Mouse (Mus musculus) stomach, embryonic 16.5 days (tissue): ENCODE data around the gene Npw. TPM values are rescaled to one million over a fixed set of nuclear protein-coding genes. Genes with fewer than 3 reads are reported as not detected.

Experiments used
- ATAC-seq: fragments of 200-750 bp; cut with Nextera tagmentation; 2 replicates; pipeline ENCODE4 v1.8.0; 2017; ENCODE audit warnings: moderate number of reproducible peaks, moderate TSS enrichment; ENCODE audit not compliant: insufficient read depth, low FRiP score
- H3K27ac ChIP-seq: fragments of 300-500 bp; sonication (generic); 2 replicates; pipeline ENCODE4 v1.5.1; 2014; ENCODE audit warnings: low read length
- H3K27me3 ChIP-seq: fragments of 300-500 bp; sonication (generic); 2 replicates; pipeline ENCODE4 v1.6.1; 2014; ENCODE audit warnings: low read length, control low read depth, mixed read lengths; ENCODE audit not compliant: control insufficient read depth, insufficient read depth
- H3K36me3 ChIP-seq: fragments of 300-500 bp; sonication (generic); 2 replicates; pipeline ENCODE4 v1.6.1; 2014; ENCODE audit warnings: low read length; ENCODE audit not compliant: control insufficient read depth, insufficient read depth
- H3K4me1 ChIP-seq: fragments of 300-500 bp; sonication (generic); 2 replicates; pipeline ENCODE4 v1.6.1; 2014; ENCODE audit warnings: low read length, control low read depth, mixed read lengths; ENCODE audit not compliant: control insufficient read depth, insufficient read depth
- H3K4me2 ChIP-seq: fragments of 300-500 bp; sonication (generic); 2 replicates; pipeline ENCODE4 v1.6.1; 2014; ENCODE audit warnings: low read depth, low read length, mixed read lengths
- H3K4me3 ChIP-seq: fragments of 300-500 bp; sonication (generic); replicated peaks from 2 replicates; pipeline ENCODE4 v1.5.1; 2014; ENCODE audit warnings: mild to moderate bottlenecking, low read length
- H3K9ac ChIP-seq: fragments of 300-500 bp; sonication (generic); 2 replicates; pipeline ENCODE4 v1.6.1; 2014; ENCODE audit warnings: low read length
- H3K9me3 ChIP-seq: fragments of 300-500 bp; sonication (generic); replicated peaks from 2 replicates; pipeline ENCODE4 v1.6.1; 2016; ENCODE audit warnings: low read length, control low read depth; ENCODE audit not compliant: control insufficient read depth
- WGBS: fragments of 180-500 bp; shearing (Covaris S2); extraction: QIAGEN DNeasy Blood & Tissue Kit; methylation state at CpG from one replicate; pipeline ENCODE4 v1.1.7; 2014; 5-methylcytosine and 5-hydroxymethylcytosine counted together
- polyA plus RNA-seq: library from polyadenylated mRNA; unstranded; fragments of >200 nt; fragmentation: Nextera tagmentation; extraction: Ambion mirVana; gene quantifications from 2 replicates; pipeline ENCODE4 v1.2.1, GENCODE M21; 2015

Npw gene
- polyA plus RNA-seq, 1 experiment from 2014 or later: 0.37 TPM

- WGBS: 51% methylated on average over 9 of the region's 9 CpGs
- peak overlapping the region; percentile 86 for H3K27ac ChIP-seq
- no peaks in the 10 kb centered on the region for H3K36me3 ChIP-seq
- H3K27me3 ChIP-seq: no peaks in the 10 kb centered on the region
- H3K9me3 ChIP-seq: no peaks in the 10 kb centered on the region
- 0 out of 2 replicates have a peak overlapping the region, but pooled peaks have one; percentile 44 for H3K9ac ChIP-seq
- peaks cover 15% of the 10 kb centered on the region; the same call in 1 of the 2 replicates for H3K4me1 ChIP-seq
- H3K4me2 ChIP-seq: no peak overlapping the region
- ATAC-seq: peak; percentile 87
- no peak overlapping the region for H3K4me3 ChIP-seq
Observed at GRCm38 (mm10) chr17:24638840-24639239, 19.4 kb downstream of the Npw start.

DNA sequence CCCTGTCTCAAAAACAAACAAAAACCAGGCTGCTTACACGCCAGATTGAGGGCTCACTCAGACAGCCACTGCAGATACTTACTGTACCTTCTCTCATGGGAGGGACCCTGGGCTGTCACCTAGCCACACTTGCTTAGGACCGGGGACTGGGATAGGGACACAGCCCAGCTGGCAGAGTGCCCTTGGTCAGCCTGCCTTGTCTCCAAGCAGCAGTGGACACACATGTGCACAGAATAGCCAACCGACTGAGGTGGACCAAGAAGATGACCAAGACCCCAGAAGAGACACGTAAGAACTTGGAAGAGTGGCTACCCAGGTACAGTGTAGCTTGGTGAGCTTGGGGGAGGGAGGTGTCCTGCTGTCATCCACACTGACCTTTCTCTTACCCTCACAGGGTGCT is 20.0 kb downstream of the Npw start:
- H3K27me3 ChIP-seq: no peaks in the 10 kb centered on the region
- H3K4me3 ChIP-seq: no peak overlapping the region
- 0 out of 2 replicates have a peak overlapping the region, but pooled peaks have one; percentile 0 for H3K9ac ChIP-seq
- 82% methylated on average over 4 of the region's 4 CpGs for WGBS
- H3K4me2 ChIP-seq: no peak overlapping the region
- H3K9me3 ChIP-seq: no peaks in the 10 kb centered on the region
- ATAC-seq: no peak
- peak overlapping the region; percentile 86 for H3K27ac ChIP-seq
- peaks cover 21% of the 10 kb centered on the region for H3K4me1 ChIP-seq
- no peaks in the 10 kb centered on the region for H3K36me3 ChIP-seq

GRCm38 (mm10) chr17:24636781-24637481 is 21.3 kb downstream of the Npw start:
- WGBS: 62% methylated on average over 5 of the region's 5 CpGs
- Histone ChIP-seq H3K4me3 (no peak overlapping the region), H3K27ac (no peak overlapping the region), H3K36me3 (no peaks in the 10 kb centered on the region), H3K4me1 (peaks cover 26% of the 10 kb centered on the region), H3K27me3 (no peaks in the 10 kb centered on the region), H3K9me3 (no peaks in the 10 kb centered on the region), H3K4me2 (no peak overlapping the region), H3K9ac (no peak overlapping the region)
- ATAC-seq: no peak

DNA sequence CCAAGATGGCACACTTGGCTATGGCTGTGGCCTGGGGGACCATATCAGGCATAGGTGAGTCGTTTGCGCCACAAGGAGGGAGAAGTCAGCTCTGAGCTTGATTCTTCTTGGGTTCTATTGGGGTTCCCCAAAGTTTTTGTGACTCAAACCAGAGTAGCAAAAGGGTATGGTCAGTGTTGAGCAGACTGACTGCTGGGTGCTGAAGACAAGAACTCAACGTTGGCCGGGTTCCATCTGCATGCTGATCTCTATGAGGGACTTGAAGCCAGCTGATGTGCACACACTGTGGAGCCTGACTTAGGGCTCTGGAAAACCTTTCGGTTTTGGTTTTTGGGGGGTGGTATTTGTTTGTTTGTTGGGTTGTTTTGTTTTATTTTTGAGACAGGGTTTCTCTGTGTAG is 22.6 kb downstream of the Npw start:
- Histone ChIP-seq H3K9me3 (no peaks in the 10 kb centered on the region), H3K27me3 (no peaks in the 10 kb centered on the region), H3K27ac (no peak overlapping the region), H3K4me1 (peaks cover 31% of the 10 kb centered on the region), H3K9ac (no peak overlapping the region), H3K36me3 (no peaks in the 10 kb centered on the region), H3K4me2 (no peak overlapping the region), H3K4me3 (no peak overlapping the region)
- 91% methylated on average over 5 of the region's 5 CpGs for WGBS
- no peak for ATAC-seq

GRCm38 (mm10) chr17:24635024-24635423 is 23.2 kb downstream of the Npw start:
- Histone ChIP-seq H3K36me3 (peaks cover 3% of the 10 kb centered on the region; the same call in 1 of the 2 replicates), H3K27ac (no peak overlapping the region), H3K4me1 (peaks cover 28% of the 10 kb centered on the region), H3K9ac (no peak overlapping the region), H3K27me3 (no peaks in the 10 kb centered on the region), H3K4me2 (no peak overlapping the region), H3K9me3 (no peaks in the 10 kb centered on the region), H3K4me3 (no peak overlapping the region)
- ATAC-seq: no peak
- WGBS: 76% methylated on average over 4 of the region's 4 CpGs

DNA sequence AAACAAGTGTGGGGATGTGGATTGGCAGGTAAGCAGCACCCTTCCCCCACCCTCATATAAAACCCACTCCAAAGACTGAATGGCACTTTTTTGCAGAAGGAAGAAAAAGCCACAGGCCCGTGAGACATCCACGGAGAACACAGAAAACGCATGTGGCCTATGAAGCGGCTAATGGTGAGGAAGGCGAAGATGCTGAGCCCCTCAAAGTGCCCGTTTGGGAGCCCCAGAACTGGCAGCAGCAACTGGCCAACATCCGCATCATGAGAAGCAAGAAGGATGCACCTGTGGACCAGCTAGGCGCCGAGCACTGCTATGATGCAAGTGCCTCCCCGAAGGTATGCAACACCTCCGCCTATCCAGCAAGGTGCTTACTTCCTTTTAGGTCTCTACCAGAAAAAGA is 24.4 kb downstream of the Npw start:
- no peak for ATAC-seq
- WGBS: 90% methylated on average over 11 of the region's 11 CpGs
- Histone ChIP-seq H3K27ac (peak overlapping the region; percentile 90), H3K9ac (peak overlapping the region; percentile 83), H3K9me3 (no peaks in the 10 kb centered on the region), H3K27me3 (no peaks in the 10 kb centered on the region), H3K4me1 (peaks cover 21% of the 10 kb centered on the region), H3K4me3 (no peak overlapping the region), H3K36me3 (peaks cover 3% of the 10 kb centered on the region; the same call in 1 of the 2 replicates), H3K4me2 (no peak overlapping the region)

DNA sequence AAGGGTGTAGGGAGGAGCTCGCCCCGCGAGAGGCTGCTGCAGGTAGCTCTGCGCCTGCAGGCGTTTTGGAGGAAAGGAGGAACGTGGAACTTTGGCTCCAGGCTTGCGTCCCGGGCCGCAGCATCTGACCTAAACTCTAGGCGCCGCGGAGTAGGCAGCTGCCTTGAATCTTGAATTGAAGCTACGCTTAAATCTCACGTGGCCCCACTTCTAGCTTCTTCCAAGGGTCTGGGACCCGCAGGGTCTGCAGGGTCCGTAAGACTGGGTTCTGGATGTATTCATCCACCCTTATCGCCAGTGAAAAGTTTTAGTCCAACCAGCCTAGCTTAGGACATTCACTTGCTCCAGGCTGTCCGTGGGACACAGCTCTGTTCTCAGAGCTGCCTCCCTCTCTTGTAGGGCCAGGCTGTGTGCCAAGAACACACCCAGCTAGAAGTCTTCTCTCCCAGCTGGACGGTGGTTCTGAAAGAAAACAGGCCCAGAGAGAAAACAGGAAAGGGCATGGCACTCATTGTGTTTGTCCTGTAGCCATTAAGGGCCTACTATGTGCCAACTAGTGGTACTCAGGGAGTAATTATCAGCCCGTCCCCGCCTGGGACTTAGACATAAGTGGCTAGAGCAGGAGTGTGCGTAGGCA is 25.3 kb downstream of the Npw start:
- peak overlapping the region; percentile 69 for H3K4me3 ChIP-seq
- ATAC-seq: peak; percentile 65; the same call in 1 of the 2 replicates
- no peaks in the 10 kb centered on the region for H3K27me3 ChIP-seq
- peaks cover 3% of the 10 kb centered on the region; the same call in 1 of the 2 replicates for H3K36me3 ChIP-seq
- H3K4me1 ChIP-seq: peaks cover 17% of the 10 kb centered on the region
- WGBS: 10% methylated on average over 22 of the region's 22 CpGs
- H3K9ac ChIP-seq: peak overlapping the region; percentile 83
- no peaks in the 10 kb centered on the region for H3K9me3 ChIP-seq
- H3K4me2 ChIP-seq: peak overlapping the region; percentile 65
- peak overlapping the region; percentile 90 for H3K27ac ChIP-seq

DNA sequence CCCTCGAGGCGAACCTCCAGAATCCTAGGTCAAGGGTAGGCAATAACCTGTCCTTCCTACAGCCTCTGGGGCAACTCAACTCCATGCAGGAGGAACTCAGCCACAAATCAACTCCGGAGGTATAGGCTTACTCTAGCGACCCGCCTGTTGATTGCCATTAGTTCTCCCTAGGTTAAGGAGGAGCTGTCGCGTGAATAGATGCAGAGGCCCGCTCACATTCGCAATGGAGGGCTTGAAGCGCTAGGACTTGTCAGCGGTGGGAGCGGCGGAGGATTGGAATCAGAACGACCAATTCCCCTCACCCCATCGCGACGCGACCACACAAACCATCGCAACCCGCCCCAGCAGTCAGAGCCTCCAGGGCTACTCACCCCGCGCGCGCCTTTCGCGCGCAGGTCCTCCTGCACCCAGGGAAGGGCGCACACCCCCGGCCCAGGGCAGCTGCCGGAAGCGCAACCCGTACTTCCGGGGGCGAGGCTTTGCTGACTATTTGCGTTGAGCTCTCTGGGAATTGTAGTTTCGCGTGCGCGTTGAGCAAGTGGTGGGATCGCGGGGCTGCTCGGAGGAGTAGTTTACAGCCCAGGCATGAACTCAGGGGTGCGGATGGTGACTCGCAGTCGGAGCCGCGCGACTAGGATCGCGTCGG is 26.0 kb downstream of the Npw start, which contains the start of the genes Tsc2 and Nthl1:
Gene Tsc2, minus strand, starts transcription at position 464 of the 646 bp plus-strand sequence.
Gene Nthl1, plus strand, starts transcription at position 514 of the 646 bp plus-strand sequence.
- peak within 1 kb of the TSS; percentile 83 for H3K9ac ChIP-seq
- under 1% methylated on average over 51 of the region's 51 CpGs for WGBS
- H3K36me3 ChIP-seq: peaks cover 3% of the 10 kb centered on the region; the same call in 1 of the 2 replicates
- H3K27ac ChIP-seq: peak within 1 kb of the TSS; percentile 90
- H3K4me3 ChIP-seq: peak within 1 kb of the TSS; percentile 69
- ATAC-seq: peak; percentile 82; the same call in 1 of the 2 replicates
- no peaks in the 10 kb centered on the region for H3K27me3 ChIP-seq
- peak within 1 kb of the TSS; percentile 65 for H3K4me2 ChIP-seq
- H3K4me1 ChIP-seq: peaks cover 17% of the 10 kb centered on the region
- H3K9me3 ChIP-seq: no peaks in the 10 kb centered on the region

DNA sequence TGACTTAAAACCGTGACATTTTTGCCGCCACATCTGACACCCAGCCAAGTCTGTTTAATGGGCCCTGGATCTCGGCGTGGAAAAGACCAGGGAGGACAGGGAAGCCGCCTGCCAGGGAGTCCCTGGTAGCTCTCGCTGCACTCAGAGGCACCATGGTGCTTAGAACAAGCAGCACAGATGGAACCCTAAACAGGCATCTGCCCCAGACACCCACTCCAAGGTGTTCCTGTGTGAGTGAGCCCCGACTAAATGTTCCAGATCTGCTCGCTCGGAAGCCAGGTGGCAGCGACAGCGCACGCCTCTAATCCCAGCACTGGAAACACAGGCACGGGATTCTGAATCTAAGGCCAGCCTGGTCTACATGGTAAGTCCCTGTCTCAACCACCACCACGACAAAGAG is 28.2 kb downstream of the Npw start:
- Histone ChIP-seq H3K36me3 (peaks cover 3% of the 10 kb centered on the region; the same call in 1 of the 2 replicates), H3K4me3 (no peak overlapping the region), H3K4me1 (peaks cover 17% of the 10 kb centered on the region), H3K27ac (no peak overlapping the region), H3K9ac (no peak overlapping the region), H3K9me3 (no peaks in the 10 kb centered on the region), H3K4me2 (no peak overlapping the region), H3K27me3 (no peaks in the 10 kb centered on the region)
- ATAC-seq: no peak
- WGBS: 87% methylated on average over 14 of the region's 14 CpGs
